Mouse (Mus musculus): ENCODE measurements at regions not wholly inside any gene's neighbourhood (a gene's known extent, or its start where the extent isn't known, plus 50 kb on each side); places are given as distances from the start of the nearest gene placed in this dataset.
A peak's percentile ranks its signal among the peaks of the same experiment; 100 is the strongest.

DNA sequence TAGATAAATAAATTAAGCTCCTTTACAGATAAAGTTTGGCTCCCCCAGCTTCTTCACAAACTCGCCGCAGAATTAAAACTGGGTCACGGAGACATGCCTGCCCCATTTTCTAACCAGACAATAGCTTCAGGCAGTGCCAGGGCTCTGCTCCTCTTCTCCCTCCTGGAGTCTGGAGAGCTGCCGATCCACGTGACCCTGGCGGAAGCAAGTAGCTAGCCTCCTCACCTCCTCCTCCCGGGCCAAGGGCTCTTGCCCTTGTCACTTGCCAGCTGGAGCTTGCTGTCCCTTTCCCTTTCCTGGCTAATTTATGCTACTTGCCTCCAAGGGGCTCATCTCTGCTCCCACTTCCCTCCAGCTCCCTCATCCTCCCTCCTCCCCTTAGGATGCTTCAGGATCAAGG, 142.0 kb downstream of the Mis18a start:
- Histone ChIP-seq H3K4me1 (ENCODE audit: insufficient read depth, low read length) (no peaks in the 10 kb centered on the region), H3K36me3 (ENCODE audit: insufficient read depth, low read length) (no peaks in the 10 kb centered on the region), H3K9me3 (ENCODE audit: low read length) (peaks cover 8% of the 10 kb centered on the region; the same call in 1 of the 2 replicates), H3K27me3 (ENCODE audit: insufficient read depth, low read length) (no peaks in the 10 kb centered on the region), H3K4me3 (ENCODE audit: low read length) (no peak overlapping the region), H3K9ac (replicated peaks; ENCODE audit: low read length) (no peak overlapping the region), H3K4me2 (ENCODE audit: low read depth, low read length) (no peak overlapping the region), H3K27ac (no peak overlapping the region)
- TF ChIP-seq CTCF (IDR thresholded peaks at IDR 0.05; ENCODE audit: low read depth), result no peak
- 72% methylated on average over 7 of the region's 7 CpGs for WGBS
- no peak for ATAC-seq
- no peak for DNase-seq (ENCODE audit: low spot score)

DNA sequence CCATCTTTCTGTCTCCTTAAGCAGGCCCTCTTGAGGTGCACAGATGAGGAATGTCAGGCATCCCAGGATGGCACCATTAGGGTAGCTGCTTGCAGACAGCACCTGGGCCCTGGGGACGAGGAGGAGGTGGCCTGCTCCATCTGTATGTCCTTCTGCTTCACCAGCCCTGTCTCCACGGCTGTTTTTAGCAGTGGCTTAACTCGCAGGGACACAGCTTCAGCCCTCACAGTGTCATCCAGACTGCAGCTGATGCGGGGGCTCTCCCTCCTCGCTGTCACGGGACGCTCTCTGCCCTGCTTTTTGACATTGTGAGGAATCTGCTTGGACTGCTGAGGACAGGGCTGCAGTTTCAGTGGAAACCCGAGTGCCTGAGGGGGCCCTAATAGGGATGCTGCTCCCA, 146.8 kb downstream of the Mis18a start:
- Histone ChIP-seq H3K4me1 (ENCODE audit: insufficient read depth, low read length) (no peaks in the 10 kb centered on the region), H3K9me3 (ENCODE audit: low read length) (peaks cover 4% of the 10 kb centered on the region; the same call in 1 of the 2 replicates), H3K9ac (replicated peaks; ENCODE audit: low read length) (no peak overlapping the region), H3K27me3 (ENCODE audit: insufficient read depth, low read length) (no peaks in the 10 kb centered on the region), H3K4me2 (ENCODE audit: low read depth, low read length) (no peak overlapping the region), H3K36me3 (ENCODE audit: insufficient read depth, low read length) (no peaks in the 10 kb centered on the region), H3K27ac (no peak overlapping the region), H3K4me3 (ENCODE audit: low read length) (no peak overlapping the region)
- TF ChIP-seq CTCF (IDR thresholded peaks at IDR 0.05; ENCODE audit: low read depth), result no peak
- ATAC-seq (no peak), DNase-seq (ENCODE audit: low spot score) (no peak)
- 65% methylated on average over 8 of the region's 8 CpGs for WGBS

DNA sequence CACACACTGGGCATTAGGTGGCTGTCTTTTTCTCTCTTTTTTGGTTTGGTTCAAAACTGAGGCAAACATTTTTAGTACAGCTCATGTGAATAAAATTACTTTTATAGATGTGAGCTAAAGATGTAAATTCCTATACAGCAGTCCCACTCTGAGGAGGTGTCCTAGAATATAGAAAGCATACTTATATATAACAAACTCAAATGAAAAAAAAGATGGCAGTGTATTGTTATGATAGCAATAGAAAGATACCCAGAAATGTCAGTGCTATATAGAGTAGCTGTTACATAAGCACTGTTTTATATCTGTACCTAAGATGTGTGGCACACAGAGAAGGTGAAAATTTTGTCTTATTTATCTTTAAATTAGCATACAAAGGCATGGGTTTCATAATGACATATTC, 156.1 kb downstream of the Mis18a start:
- no peaks in the 10 kb centered on the region for H3K9me3 ChIP-seq (ENCODE audit: low read length)
- H3K9ac ChIP-seq (replicated peaks; ENCODE audit: low read length), result no peak overlapping the region
- H3K4me2 ChIP-seq (ENCODE audit: low read depth, low read length), result no peak overlapping the region
- H3K27ac ChIP-seq, result no peak overlapping the region
- DNase-seq (ENCODE audit: low spot score) (no peak), ATAC-seq (no peak)
- H3K4me1 ChIP-seq (ENCODE audit: insufficient read depth, low read length), result no peaks in the 10 kb centered on the region
- no peaks in the 10 kb centered on the region for H3K27me3 ChIP-seq (ENCODE audit: insufficient read depth, low read length)
- no peak for TF ChIP-seq CTCF (IDR thresholded peaks at IDR 0.05; ENCODE audit: low read depth)
- no peak overlapping the region for H3K4me3 ChIP-seq (ENCODE audit: low read length)
- no peaks in the 10 kb centered on the region for H3K36me3 ChIP-seq (ENCODE audit: insufficient read depth, low read length)

- H3K9ac ChIP-seq (replicated peaks; ENCODE audit: low read length), result no peak overlapping the region
- H3K4me2 ChIP-seq (ENCODE audit: low read depth, low read length), result no peak overlapping the region
- DNase-seq (ENCODE audit: low spot score), result no peak
- no peaks in the 10 kb centered on the region for H3K4me1 ChIP-seq (ENCODE audit: insufficient read depth, low read length)
- no peak overlapping the region for H3K4me3 ChIP-seq (ENCODE audit: low read length)
- no peak for ATAC-seq
- 63% methylated on average over 1 of the region's 1 CpGs for WGBS
- H3K36me3 ChIP-seq (ENCODE audit: insufficient read depth, low read length), result no peaks in the 10 kb centered on the region
- H3K9me3 ChIP-seq (ENCODE audit: low read length), result no peaks in the 10 kb centered on the region
- no peak overlapping the region for H3K27ac ChIP-seq
- H3K27me3 ChIP-seq (ENCODE audit: insufficient read depth, low read length), result no peaks in the 10 kb centered on the region
- TF ChIP-seq CTCF (IDR thresholded peaks at IDR 0.05; ENCODE audit: low read depth), result no peak
These were observed 157.4 kb downstream of the Mis18a start for GRCm38 (mm10) chr16:90569826-90570225.

DNA sequence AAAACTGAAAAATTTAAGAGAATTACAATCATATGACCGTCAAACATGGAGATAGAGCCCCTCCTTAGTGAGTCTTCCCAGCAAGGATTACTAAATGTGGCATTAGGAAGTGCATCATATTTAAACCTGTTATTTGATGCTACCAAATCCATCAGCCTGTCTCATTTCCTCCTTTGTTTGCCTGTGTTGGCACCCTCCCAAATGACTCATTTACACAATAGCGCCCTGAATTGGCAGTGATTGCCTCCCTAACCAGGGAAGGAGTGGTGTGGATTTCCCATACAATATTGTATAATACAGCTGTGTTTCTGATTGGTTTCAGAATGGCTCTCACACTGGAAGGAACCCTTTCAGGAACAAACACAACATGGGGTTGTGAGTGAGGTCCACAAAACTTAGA, 162.0 kb downstream of the Mis18a start:
- no peak overlapping the region for H3K4me2 ChIP-seq (ENCODE audit: low read depth, low read length)
- H3K4me1 ChIP-seq (ENCODE audit: insufficient read depth, low read length), result no peaks in the 10 kb centered on the region
- no peak for TF ChIP-seq CTCF (IDR thresholded peaks at IDR 0.05; ENCODE audit: low read depth)
- WGBS, result 52% methylated on average over 2 of the region's 2 CpGs
- DNase-seq (ENCODE audit: low spot score) (no peak), ATAC-seq (no peak)
- no peak overlapping the region for H3K9ac ChIP-seq (replicated peaks; ENCODE audit: low read length)
- no peak overlapping the region for H3K4me3 ChIP-seq (ENCODE audit: low read length)
- H3K27me3 ChIP-seq (ENCODE audit: insufficient read depth, low read length), result no peaks in the 10 kb centered on the region
- H3K27ac ChIP-seq, result no peak overlapping the region
- no peaks in the 10 kb centered on the region for H3K36me3 ChIP-seq (ENCODE audit: insufficient read depth, low read length)
- H3K9me3 ChIP-seq (ENCODE audit: low read length), result no peaks in the 10 kb centered on the region

DNA sequence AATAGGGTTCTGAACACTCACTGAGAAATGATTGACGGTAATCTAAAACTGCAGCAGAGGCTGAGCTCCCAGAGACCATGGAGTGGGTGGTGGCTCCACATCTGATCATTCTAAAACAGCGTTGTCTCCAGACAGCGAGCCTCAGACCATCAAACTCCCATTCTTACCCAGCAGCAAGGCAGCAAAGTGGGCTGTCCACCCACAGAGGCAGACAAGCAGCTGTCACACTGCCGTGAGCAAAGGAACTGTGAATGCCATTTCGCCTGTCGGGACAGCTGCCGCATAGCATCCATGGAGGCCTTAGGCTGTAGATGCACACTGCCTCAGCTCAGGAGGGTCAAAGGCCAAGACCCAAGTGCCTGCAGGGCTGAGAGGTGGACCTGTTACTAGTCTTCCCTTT, 167.3 kb downstream of the Hunk start:
- WGBS, result 80% methylated on average over 7 of the region's 7 CpGs
- Histone ChIP-seq H3K9ac (replicated peaks; ENCODE audit: low read length) (no peak overlapping the region), H3K27ac (no peak overlapping the region), H3K4me2 (ENCODE audit: low read depth, low read length) (no peak overlapping the region), H3K36me3 (ENCODE audit: insufficient read depth, low read length) (no peaks in the 10 kb centered on the region), H3K9me3 (ENCODE audit: low read length) (no peaks in the 10 kb centered on the region), H3K4me3 (ENCODE audit: low read length) (no peak overlapping the region), H3K4me1 (ENCODE audit: insufficient read depth, low read length) (no peaks in the 10 kb centered on the region), H3K27me3 (ENCODE audit: insufficient read depth, low read length) (no peaks in the 10 kb centered on the region)
- no peak for TF ChIP-seq CTCF (IDR thresholded peaks at IDR 0.05; ENCODE audit: low read depth)
- no peak for ATAC-seq
- DNase-seq (ENCODE audit: low spot score), result no peak

DNA sequence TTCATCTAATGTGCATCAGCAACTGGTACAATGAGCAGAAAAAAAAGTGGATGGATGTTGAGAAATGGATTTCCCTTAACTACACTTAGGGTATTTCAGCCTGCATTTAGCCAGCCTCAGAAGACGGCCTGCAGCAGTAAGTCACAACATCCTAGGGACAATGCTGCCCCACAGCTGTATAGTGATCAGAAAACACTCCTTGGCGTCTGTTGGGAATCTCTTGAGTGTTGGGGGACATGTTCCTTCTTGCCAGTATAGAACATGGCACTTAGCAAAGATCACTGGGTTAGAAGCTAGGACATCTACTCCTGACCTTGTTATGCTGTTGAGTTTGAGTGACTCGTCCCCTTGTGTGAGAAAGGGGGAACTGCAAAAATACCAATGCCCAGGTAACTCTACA, 165.2 kb downstream of the Hunk start:
- Histone ChIP-seq H3K27me3 (ENCODE audit: insufficient read depth, low read length) (no peaks in the 10 kb centered on the region), H3K36me3 (ENCODE audit: insufficient read depth, low read length) (no peaks in the 10 kb centered on the region), H3K9me3 (ENCODE audit: low read length) (no peaks in the 10 kb centered on the region), H3K4me3 (ENCODE audit: low read length) (no peak overlapping the region), H3K9ac (replicated peaks; ENCODE audit: low read length) (no peak overlapping the region), H3K4me1 (ENCODE audit: insufficient read depth, low read length) (no peaks in the 10 kb centered on the region), H3K4me2 (ENCODE audit: low read depth, low read length) (no peak overlapping the region), H3K27ac (peak overlapping the region; percentile 26; the same call in 1 of the 2 replicates)
- TF ChIP-seq CTCF (IDR thresholded peaks at IDR 0.05; ENCODE audit: low read depth), result no peak
- no peak for DNase-seq (ENCODE audit: low spot score)
- 84% methylated on average over 3 of the region's 3 CpGs for WGBS
- ATAC-seq, result no peak
